Mouse (Mus musculus): ENCODE results near the gene Arrdc1. TPM values are rescaled to one million over a fixed set of nuclear protein-coding genes. Genes with fewer than 3 reads are reported as not detected.
"Not testable (repeated sequence)": the region's sequence is repeated elsewhere in the genome, so short reads cannot be mapped to it uniquely, and the experiment has no call there.

The Arrdc1 gene
- polyA plus RNA-seq (2016; fragmentation: Nextera tagmentation; extraction: Ambion mirVana): 18.7 and 21.9 TPM in 2 replicates

DNA sequence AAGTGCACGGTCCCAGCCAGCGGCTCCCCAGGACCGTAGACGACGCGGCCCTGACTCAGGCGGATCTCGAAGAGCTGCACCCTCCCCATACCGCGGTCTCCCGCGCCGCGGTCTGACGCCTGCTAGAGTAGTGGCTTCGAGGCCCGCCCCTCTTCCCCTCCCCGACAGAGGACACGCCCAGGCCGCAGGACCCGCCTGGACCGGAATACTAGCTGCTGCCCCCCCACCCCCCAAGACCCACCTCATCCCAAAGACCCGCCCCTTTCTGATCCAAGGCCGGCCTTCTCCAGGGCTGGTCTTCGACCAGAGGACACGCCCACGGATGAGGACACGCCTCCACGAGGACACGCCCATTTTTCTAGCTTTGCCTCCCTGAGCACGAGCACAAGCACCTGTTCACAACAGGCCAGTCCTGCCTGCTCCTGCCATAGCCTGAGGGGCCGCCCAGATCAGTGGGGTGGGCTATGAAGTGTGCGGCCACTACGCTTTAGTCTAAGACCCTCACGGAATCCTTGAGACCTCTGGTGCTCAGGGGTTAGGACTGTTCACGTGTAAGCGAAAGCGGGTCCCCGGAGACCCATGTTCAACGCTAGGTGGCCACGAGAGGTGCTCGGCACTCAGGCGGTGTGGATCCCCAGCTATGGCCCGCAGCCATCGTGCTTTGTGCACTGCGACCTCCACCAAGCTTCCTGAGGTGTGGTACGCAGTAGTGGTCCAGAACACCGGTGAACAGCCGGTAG, at the start of gene Arrdc1:
Arrdc1 (minus strand) TSS at position 196 of the 740 bp plus-strand sequence.
- Histone ChIP-seq H3K4me3 (peak within 1 kb of the TSS; percentile 74), H3K36me3 (replicated peaks) (no peaks in the 10 kb centered on the region), H3K27me3 (replicated peaks; ENCODE audit: low read depth, poor library complexity, severe bottlenecking) (peaks cover 28% of the 10 kb centered on the region), H3K9me3 (no peaks in the 10 kb centered on the region), H3K27ac (replicated peaks) (peak within 1 kb of the TSS; percentile 77), H3K4me1 (peaks cover 19% of the 10 kb centered on the region)
- peak; percentile 94 for DNase-seq (ENCODE audit: low spot score)
- WGBS: under 1% methylated on average over 49 of the region's 49 CpGs

DNA sequence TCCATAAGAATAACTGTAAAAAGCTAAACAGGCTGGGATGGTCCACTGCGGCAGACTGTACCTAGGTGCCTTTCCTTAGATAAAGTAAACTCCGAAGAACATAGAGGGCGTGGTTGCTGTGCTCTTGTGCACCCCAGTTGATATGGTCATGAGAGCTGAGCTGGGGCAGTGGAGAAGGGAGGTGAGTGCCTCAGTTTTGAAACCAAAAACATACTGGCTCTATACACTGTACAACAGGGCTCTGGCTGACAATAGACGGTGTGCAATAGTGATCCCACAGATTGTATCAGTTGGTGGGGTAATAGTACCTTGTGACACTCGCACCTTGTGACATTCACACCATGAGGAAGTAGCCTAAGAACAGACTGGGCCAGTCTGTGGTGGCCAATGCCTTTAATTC, 41.9 kb upstream of the Arrdc1 start:
- Histone ChIP-seq H3K27ac (replicated peaks) (no peak overlapping the region), H3K4me1 (peaks cover 23% of the 10 kb centered on the region), H3K27me3 (replicated peaks; ENCODE audit: low read depth, poor library complexity, severe bottlenecking) (no peaks in the 10 kb centered on the region), H3K36me3 (replicated peaks) (peaks cover 16% of the 10 kb centered on the region), H3K4me3 (no peak overlapping the region; the same call in 1 of the 2 replicates), H3K9me3 (no peaks in the 10 kb centered on the region)
- 94% methylated on average over 5 of the region's 5 CpGs for WGBS
- no peak for DNase-seq (ENCODE audit: low spot score)

DNA sequence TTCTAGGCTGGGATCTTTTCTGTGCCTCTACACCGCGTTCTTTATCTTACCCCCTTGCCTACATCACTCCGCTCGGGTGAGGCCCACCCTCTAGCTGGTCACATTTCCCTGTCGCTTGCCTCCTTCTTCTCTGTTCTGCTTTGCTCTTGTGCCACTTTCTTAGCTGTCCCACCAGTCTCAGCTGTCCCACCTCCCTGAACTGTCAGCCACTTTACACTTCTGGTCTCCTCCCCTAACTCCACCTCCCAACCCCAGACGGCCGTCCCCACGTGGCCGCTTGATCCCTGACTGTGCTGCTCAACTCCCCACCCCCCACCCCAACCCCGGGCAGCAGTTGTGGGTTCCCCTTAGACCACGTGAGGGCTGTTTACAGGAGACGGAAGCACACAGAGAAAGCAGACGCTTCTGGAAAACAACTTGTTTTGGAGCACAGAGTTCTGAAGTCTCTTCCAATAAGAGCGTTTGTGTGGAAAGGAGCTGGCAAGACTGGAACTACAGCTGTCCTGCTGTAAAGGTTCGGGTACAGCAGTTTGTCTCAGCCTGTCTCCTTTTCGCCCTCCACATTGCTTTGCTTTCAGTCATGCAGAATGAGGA, 40.7 kb upstream of the Arrdc1 start, which contains the start of gene Pnpla7:
Pnpla7 (plus strand) TSS at position 330 of the 594 bp plus-strand sequence.
- peaks cover 23% of the 10 kb centered on the region for H3K4me1 ChIP-seq
- peaks cover 27% of the 10 kb centered on the region for H3K36me3 ChIP-seq (replicated peaks)
- no peaks in the 10 kb centered on the region for H3K9me3 ChIP-seq
- under 1% methylated on average over 16 of the region's 16 CpGs for WGBS
- peak; percentile 86 for DNase-seq (ENCODE audit: low spot score)
- peak within 1 kb of the TSS; percentile 85 for H3K4me3 ChIP-seq
- H3K27ac ChIP-seq (replicated peaks): peak within 1 kb of the TSS; percentile 87
- H3K27me3 ChIP-seq (replicated peaks; ENCODE audit: low read depth, poor library complexity, severe bottlenecking): no peaks in the 10 kb centered on the region

DNA sequence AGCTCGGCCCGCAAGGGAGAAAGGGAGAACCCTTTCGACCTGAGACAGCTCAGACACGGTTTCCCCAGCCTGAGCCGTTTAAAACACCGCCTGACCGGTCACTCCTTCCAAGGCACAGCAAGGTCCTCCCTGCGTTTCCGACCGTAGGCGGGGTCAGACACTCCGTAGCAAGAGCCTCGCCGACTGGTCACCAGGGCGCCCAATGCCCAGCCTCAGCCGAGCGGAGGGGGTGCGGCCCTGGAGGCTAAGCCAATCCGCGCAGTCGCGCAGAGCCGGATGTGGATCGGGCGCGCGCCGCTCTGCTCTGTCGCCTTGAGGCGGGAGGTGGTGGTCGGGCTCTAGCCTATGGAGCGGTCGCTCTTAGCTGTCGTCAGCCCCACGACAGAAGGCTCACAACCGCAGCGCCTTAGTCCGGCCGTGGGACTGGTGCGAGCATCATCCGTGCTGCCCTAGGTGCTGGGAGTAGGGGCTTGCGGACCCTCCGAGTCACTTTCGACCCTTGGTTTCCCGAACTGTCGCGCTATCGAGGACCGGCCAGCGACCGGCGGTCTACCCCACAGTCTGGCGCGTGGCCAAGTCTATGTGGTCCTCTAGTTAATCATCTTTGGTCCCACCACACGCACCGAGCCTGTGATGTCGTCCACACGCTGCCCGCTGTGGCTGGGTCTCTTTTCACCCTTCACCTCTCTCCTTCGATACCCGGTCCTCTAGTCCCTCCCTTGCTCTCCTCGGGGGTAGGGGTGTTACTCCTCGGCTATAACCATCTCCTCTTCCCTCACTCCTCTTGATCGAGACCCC, 40.1 kb upstream of the Arrdc1 start, which contains the start of gene Mrpl41:
Mrpl41 (minus strand) TSS at position 193 of the 798 bp plus-strand sequence.
- H3K4me1 ChIP-seq: peaks cover 23% of the 10 kb centered on the region
- under 1% methylated on average over 64 of the region's 64 CpGs for WGBS
- H3K36me3 ChIP-seq (replicated peaks): peaks cover 34% of the 10 kb centered on the region
- peak within 1 kb of the TSS; percentile 87 for H3K27ac ChIP-seq (replicated peaks)
- no peaks in the 10 kb centered on the region for H3K27me3 ChIP-seq (replicated peaks; ENCODE audit: low read depth, poor library complexity, severe bottlenecking)
- peak within 1 kb of the TSS; percentile 85 for H3K4me3 ChIP-seq
- no peaks in the 10 kb centered on the region for H3K9me3 ChIP-seq
- peak; percentile 99 for DNase-seq (ENCODE audit: low spot score)

DNA sequence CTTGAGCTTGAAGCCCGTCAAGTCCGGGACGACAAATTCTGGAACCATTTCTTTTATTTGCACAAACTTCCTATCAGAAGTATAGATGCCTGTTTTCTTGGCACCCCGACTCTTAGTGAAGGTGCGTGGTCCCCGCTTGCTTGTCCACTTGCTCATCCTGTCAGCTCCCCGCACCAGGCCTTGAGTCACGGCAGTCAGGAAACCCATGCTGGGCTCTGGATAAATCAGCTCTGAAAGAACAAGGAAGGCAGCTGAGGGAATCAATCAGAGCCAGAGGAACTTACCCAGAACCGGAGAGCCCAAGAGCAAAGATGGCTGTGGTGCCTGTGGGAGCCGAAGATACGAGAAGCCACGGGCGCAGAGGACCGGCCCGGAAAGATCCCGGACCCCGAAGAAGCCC, 39.4 kb upstream of the Arrdc1 start:
- H3K4me3 ChIP-seq: peak overlapping the region; percentile 85
- H3K27ac ChIP-seq (replicated peaks): peak overlapping the region; percentile 87
- H3K27me3 ChIP-seq (replicated peaks; ENCODE audit: low read depth, poor library complexity, severe bottlenecking); H3K9me3 ChIP-seq; DNase-seq (ENCODE audit: low spot score): not testable (repeated sequence)
- peaks cover 41% of the 10 kb centered on the region for H3K36me3 ChIP-seq (replicated peaks)
- under 1% methylated on average over 17 of the region's 17 CpGs for WGBS
- H3K4me1 ChIP-seq: peaks cover 23% of the 10 kb centered on the region

DNA sequence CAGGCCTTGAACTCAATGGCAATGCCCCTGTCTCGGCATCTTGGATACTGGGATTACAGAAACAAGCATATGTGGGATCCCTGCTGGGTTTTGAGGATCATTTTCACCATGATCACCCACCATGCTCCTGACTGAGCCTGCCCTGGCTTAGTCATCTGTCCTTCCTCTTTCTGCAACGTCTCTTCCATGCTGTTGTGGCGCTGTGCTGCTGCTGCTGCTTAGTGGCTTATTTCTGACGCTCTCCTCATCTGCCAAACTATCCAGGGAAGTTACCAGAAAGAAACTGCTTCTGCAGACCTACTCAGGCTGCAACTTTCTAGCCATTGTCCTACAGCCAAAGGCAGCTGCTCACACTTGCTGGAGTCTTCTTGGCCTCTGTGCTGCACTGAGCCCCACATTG, 35.3 kb upstream of the Arrdc1 start:
- Histone ChIP-seq H3K4me1 (peaks cover 12% of the 10 kb centered on the region), H3K27me3 (replicated peaks; ENCODE audit: low read depth, poor library complexity, severe bottlenecking) (no peaks in the 10 kb centered on the region), H3K9me3 (no peaks in the 10 kb centered on the region), H3K27ac (replicated peaks) (no peak overlapping the region), H3K36me3 (replicated peaks) (peaks cover 80% of the 10 kb centered on the region), H3K4me3 (no peak overlapping the region)
- WGBS: 91% methylated on average over 4 of the region's 4 CpGs
- DNase-seq (ENCODE audit: low spot score): no peak

DNA sequence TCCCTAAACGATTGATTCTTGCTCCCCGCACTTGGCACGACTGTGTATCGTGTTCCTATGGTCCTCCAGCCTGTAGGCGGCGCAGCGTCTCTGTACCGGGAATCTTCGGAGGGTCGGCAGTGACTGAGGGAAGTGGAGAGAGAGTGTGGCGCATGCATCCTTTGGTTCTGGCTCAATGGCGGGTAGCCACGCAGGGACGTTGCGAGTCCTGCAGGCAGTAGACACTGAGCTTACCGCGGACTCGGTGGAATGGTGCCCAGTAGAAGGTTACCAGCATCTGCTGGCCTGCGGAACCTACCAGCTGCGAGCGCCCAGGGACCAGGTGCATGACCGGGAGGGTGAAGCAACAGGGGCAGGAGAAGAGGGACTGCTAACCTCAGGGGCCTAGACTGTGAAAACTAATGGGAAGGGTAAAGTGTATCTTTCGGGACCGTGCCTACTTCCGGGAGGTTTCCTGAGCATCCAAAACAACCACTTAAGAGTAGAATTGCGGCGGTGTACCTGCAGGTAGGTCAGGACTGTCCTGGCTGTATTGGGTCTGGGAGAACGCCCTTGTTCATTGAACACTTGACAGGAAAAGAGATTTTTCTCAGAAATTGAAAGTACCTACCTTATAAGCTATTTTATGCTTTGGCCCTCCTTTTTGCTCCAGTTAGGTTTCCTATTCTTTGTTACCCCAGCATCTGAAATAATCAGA, 27.4 kb upstream of the Arrdc1 start, which contains the start of gene Dph7:
Dph7 (plus strand) TSS at position 97 of the 697 bp plus-strand sequence.
- DNase-seq (ENCODE audit: low spot score): peak; percentile 89
- 1% methylated on average over 28 of the region's 28 CpGs for WGBS
- H3K27ac ChIP-seq (replicated peaks): peak within 1 kb of the TSS; percentile 87
- peaks cover 84% of the 10 kb centered on the region for H3K36me3 ChIP-seq (replicated peaks)
- H3K4me1 ChIP-seq: peaks cover 12% of the 10 kb centered on the region
- no peaks in the 10 kb centered on the region for H3K27me3 ChIP-seq (replicated peaks; ENCODE audit: low read depth, poor library complexity, severe bottlenecking)
- no peaks in the 10 kb centered on the region for H3K9me3 ChIP-seq
- peak within 1 kb of the TSS; percentile 82 for H3K4me3 ChIP-seq

DNA sequence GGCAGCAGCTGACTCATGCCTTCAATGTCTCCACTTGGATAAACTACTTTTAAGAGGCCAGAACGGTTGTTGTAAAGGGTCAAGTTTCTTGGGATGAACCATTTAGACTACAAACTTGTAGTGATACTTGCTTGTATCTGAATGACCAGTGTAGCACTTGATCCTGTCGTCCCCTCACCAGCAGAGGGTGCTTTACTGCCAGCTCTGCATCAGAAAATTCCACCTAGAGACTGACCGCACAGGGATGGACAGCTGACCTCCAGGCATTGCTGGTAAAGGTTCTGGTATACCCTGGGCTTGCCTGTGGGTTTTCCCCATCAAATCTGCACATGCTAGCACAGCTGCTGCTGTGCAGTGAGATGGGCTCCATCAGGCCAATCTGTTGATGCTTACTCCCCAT, 25.9 kb upstream of the Arrdc1 start:
- peak; percentile 34 for DNase-seq (ENCODE audit: low spot score)
- no peaks in the 10 kb centered on the region for H3K9me3 ChIP-seq
- H3K36me3 ChIP-seq (replicated peaks): peaks cover 85% of the 10 kb centered on the region
- WGBS: 34% methylated on average over 3 of the region's 3 CpGs
- H3K27ac ChIP-seq (replicated peaks): no peak overlapping the region
- no peaks in the 10 kb centered on the region for H3K27me3 ChIP-seq (replicated peaks; ENCODE audit: low read depth, poor library complexity, severe bottlenecking)
- H3K4me3 ChIP-seq: no peak overlapping the region
- peaks cover 12% of the 10 kb centered on the region for H3K4me1 ChIP-seq

DNA sequence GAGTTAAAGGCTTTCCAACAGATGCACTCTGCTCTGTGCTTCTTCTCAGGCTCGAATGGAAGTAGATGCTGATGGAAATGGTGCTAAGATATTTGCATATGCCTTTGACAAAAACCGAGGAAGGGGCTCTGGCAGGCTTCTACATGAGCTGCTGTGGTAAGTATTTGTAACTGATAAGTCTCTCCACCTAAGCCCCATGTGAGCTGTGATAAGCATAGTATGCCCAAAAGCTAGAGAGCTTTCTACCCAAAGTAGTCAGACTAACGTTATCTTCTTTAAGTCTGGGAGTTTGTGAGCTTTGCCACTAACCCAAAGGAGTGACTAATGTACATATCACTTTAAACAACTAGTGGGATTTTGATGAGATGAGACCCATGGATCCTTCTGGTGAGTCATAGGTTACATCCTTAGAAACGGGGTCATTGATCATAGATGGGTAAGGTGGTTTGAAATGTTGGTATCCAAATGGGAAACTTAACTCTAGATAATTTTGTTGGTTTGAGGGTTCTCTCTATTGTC, 17.5 kb upstream of the Arrdc1 start:
- peaks cover 64% of the 10 kb centered on the region for H3K36me3 ChIP-seq (replicated peaks)
- 87% methylated on average over 4 of the region's 4 CpGs for WGBS
- H3K27me3 ChIP-seq (replicated peaks; ENCODE audit: low read depth, poor library complexity, severe bottlenecking): peaks cover 8% of the 10 kb centered on the region
- H3K4me3 ChIP-seq: no peak overlapping the region
- H3K4me1 ChIP-seq: peaks cover 18% of the 10 kb centered on the region
- no peaks in the 10 kb centered on the region for H3K9me3 ChIP-seq
- H3K27ac ChIP-seq (replicated peaks): no peak overlapping the region
- DNase-seq (ENCODE audit: low spot score): no peak

DNA sequence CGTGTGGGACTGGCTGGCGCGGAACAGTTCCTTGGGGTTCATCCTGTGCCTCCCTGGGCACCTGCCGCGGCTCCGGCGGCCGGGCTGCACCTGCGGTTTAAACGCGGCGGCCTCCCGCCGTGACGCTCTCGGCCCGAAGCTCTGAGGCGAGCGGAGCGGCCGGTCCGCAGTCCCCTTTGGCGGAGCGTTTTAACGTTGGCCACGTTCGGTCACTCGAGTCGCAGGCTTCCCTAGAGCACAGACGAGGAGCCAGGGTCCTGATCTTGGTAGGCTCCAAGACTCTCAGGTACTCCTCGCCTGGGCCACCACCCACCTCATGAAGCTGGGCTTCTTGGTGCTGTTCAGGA, 15.1 kb upstream of the Arrdc1 start:
- peaks cover 8% of the 10 kb centered on the region for H3K27me3 ChIP-seq (replicated peaks; ENCODE audit: low read depth, poor library complexity, severe bottlenecking)
- H3K27ac ChIP-seq (replicated peaks): peak overlapping the region; percentile 92
- peak; percentile 36 for DNase-seq (ENCODE audit: low spot score)
- H3K36me3 ChIP-seq (replicated peaks): peaks cover 40% of the 10 kb centered on the region
- no peaks in the 10 kb centered on the region for H3K9me3 ChIP-seq
- peak overlapping the region; percentile 99 for H3K4me3 ChIP-seq
- peaks cover 18% of the 10 kb centered on the region for H3K4me1 ChIP-seq
- under 1% methylated on average over 31 of the region's 31 CpGs for WGBS

DNA sequence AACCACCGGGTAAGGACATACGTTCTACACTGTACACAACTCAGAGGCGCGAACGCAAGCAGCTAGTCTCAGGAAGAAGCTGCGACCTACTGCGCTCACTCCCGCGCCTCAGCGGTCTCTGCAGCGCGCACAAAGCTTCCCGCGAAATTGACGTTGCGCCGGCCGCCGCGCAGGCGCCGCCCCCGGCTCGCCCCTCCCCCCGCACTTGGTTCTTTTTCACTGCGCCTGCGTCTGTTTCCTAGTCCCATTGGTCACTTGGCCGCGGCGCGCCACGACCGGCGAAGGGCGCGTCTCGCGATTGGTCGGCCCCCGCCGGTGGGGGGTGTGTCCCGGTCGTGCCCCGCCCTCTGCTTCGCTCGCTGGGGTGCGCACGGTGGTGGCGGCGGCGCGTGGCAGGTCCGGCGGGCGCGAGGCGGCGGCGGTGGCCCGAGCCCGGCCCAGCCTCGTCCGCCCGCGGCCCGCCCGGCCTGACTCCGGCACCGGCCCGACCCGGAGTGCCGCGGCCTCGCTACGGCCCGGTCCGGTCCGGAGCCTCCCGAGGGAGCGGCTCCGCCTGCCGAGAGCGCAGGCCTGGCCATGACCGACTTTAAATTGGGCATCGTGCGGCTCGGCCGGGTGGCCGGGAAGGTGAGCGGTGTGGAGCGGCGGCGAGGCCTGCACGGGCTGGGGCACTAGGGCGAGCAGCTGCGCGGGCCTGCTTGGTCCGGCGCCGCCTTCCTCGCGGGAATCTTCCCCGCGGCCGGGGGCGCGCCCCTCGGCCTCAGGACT, 14.6 kb upstream of the Arrdc1 start, which contains the start of gene Zmynd19:
Zmynd19 (plus strand) TSS at position 372 of the 768 bp plus-strand sequence.
- H3K27ac ChIP-seq (replicated peaks): peak within 1 kb of the TSS; percentile 92
- WGBS: under 1% methylated on average over 108 of the region's 108 CpGs
- H3K9me3 ChIP-seq: no peaks in the 10 kb centered on the region
- H3K36me3 ChIP-seq (replicated peaks): peaks cover 34% of the 10 kb centered on the region
- H3K4me3 ChIP-seq: peak within 1 kb of the TSS; percentile 99
- H3K27me3 ChIP-seq (replicated peaks; ENCODE audit: low read depth, poor library complexity, severe bottlenecking): peaks cover 8% of the 10 kb centered on the region
- H3K4me1 ChIP-seq: peaks cover 18% of the 10 kb centered on the region
- DNase-seq (ENCODE audit: low spot score): peak; percentile 99
